Mouse (Mus musculus): ENCODE results near the gene Tmem35b. TPM values are rescaled to one million over a fixed set of nuclear protein-coding genes. Genes with fewer than 3 reads are reported as not detected.

Tmem35b gene
- polyA plus RNA-seq, 1 experiment from 2014 or later = 17.4 TPM

DNA sequence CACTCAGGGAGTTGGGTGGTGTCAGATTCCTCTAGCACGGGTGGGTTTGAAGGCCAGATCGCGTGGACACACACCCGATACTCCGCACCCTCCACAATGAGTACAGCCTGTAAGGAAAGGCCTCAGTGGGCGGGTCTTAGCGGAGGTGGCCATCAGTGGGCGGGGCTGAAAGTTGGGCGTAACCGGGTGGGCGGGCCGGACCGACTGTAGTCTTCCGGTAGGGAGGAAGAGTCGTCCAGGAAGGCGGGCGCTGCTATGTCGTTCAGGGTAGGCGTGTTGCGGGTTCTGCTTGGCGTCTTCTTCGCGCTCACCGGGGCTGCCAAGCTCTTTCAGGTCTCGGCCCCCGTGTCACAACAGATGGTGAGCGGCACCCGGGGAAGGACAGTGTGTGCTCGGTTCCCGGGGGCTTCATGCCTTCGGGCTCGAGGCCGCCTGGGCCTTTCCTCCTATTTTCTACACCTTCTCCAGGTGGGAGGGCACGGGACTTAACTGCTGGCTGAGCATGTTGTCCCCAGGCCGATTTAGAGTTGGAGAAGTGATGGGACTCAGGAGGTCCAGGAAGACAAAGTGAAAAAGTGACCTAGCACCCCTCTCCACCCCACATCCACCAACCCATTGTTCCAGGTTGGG, 2.5 kb downstream of the Tmem35b start:
- ATAC-seq (ENCODE audit: low FRiP score, low read depth) = peak; percentile 97
- Histone ChIP-seq H3K9ac (peak overlapping the region; percentile 72), H3K4me2 (peak overlapping the region; percentile 78), H3K4me3 (peak overlapping the region; percentile 72), H3K27me3 (no peaks in the 10 kb centered on the region), H3K9me3 (no peaks in the 10 kb centered on the region), H3K36me3 (peaks cover 17% of the 10 kb centered on the region), H3K4me1 (replicated peaks) (peaks cover 16% of the 10 kb centered on the region), H3K27ac (replicated peaks) (peak overlapping the region; percentile 61)
- WGBS = 1% methylated on average over 35 of the region's 35 CpGs

DNA sequence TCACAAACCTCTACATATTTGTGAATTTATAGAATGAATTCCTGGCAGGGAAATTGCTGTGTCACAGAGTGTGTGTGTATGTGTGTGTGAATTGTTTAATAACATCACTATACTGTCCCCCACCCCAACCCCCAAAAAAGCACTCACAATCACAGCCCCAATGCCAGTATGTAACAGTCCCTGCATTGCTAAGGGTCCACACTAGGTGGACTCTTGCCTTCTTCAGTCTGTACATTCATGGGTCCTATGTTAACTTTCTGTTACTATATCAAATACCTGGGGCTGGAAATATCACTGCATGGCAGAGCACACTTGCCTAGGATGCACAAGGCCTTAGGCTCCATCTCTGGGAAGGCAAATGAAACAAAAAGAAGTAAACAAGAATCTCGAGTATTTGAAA, 11.2 kb downstream of the Tmem35b start:
- Histone ChIP-seq H3K4me2 (no peak overlapping the region), H3K9ac (no peak overlapping the region), H3K4me1 (replicated peaks) (no peaks in the 10 kb centered on the region), H3K27ac (replicated peaks) (no peak overlapping the region), H3K36me3 (no peaks in the 10 kb centered on the region), H3K9me3 (no peaks in the 10 kb centered on the region), H3K27me3 (peaks cover 2% of the 10 kb centered on the region; the same call in 1 of the 2 replicates), H3K4me3 (no peak overlapping the region)
- WGBS = 51% methylated on average over 1 of the region's 1 CpGs
- ATAC-seq (ENCODE audit: low FRiP score, low read depth) = no peak

DNA sequence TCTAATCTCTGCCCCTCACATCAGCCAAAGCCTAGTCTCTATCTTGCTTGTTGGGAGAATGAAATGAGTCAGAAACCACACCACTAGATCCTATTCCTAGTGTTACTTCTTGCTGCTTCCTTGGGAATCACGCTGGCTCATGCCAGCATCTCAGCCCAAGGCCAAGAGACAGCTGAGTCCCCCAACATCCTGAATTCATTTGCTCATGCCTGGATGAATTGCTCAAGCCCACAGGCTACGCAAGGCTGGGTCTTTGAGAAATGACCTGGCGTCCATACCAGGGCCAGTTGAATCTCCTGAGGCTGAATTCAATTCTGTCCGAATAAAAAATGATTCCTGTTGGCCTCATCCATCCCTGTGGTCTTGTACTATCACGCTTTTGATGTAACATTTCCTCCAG, 14.1 kb downstream of the Tmem35b start:
- 69% methylated on average over 5 of the region's 5 CpGs for WGBS
- ATAC-seq (ENCODE audit: low FRiP score, low read depth) = no peak
- H3K27me3 ChIP-seq = peaks cover 2% of the 10 kb centered on the region; the same call in 1 of the 2 replicates
- H3K36me3 ChIP-seq = no peaks in the 10 kb centered on the region
- no peaks in the 10 kb centered on the region for H3K9me3 ChIP-seq
- no peaks in the 10 kb centered on the region for H3K4me1 ChIP-seq (replicated peaks)
- H3K4me2 ChIP-seq = no peak overlapping the region
- no peak overlapping the region for H3K27ac ChIP-seq (replicated peaks)
- no peak overlapping the region for H3K9ac ChIP-seq
- no peak overlapping the region for H3K4me3 ChIP-seq

DNA sequence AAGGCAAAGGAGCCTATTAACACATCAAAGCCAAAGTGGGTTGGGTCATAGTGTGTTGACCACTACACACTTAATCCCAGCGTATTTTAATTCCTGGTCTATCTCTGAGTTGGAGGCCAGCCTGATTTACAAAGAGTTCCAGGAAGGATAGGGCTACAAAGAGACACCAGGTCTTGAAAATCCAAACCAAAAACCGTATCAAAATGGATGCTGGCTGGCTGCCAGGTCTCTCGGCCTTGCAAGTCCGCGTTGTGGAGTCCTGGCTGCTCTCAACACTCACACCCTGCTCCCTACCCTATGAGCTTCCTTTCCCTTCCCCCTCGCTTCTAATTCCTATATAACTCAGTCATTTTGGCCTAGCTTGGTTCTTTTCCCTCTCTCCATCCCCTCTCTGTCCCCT, 15.0 kb downstream of the Tmem35b start:
- Histone ChIP-seq H3K27ac (replicated peaks) (no peak overlapping the region), H3K9me3 (no peaks in the 10 kb centered on the region), H3K27me3 (peaks cover 1% of the 10 kb centered on the region; the same call in 1 of the 2 replicates), H3K4me3 (no peak overlapping the region), H3K4me1 (replicated peaks) (no peaks in the 10 kb centered on the region), H3K36me3 (no peaks in the 10 kb centered on the region), H3K4me2 (no peak overlapping the region), H3K9ac (no peak overlapping the region)
- 39% methylated on average over 6 of the region's 6 CpGs for WGBS
- no peak for ATAC-seq (ENCODE audit: low FRiP score, low read depth)

DNA sequence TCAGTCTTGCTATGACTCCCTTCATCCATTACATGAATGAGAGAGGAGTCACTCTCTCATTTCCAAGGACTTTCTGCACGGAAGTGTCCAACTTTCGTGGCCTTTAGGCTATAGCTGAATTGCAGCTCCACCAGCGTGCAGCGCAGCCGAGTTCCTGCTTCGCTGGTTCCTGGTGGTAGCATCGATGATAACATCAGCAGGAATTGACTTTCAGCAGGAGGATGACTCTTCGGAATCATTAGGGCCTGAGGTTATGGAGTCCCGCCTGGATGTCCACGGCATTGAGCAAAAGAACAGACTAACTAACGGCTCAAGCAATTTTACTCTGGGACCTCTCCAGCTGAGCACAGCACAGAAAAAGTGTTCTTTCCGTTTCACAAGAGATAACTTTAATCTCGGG, 26.5 kb downstream of the Tmem35b start:
- no peaks in the 10 kb centered on the region for H3K36me3 ChIP-seq
- 81% methylated on average over 13 of the region's 13 CpGs for WGBS
- H3K27me3 ChIP-seq = no peaks in the 10 kb centered on the region
- no peaks in the 10 kb centered on the region for H3K4me1 ChIP-seq (replicated peaks)
- ATAC-seq (ENCODE audit: low FRiP score, low read depth) = no peak
- no peak overlapping the region for H3K9ac ChIP-seq
- H3K4me2 ChIP-seq = no peak overlapping the region
- no peak overlapping the region for H3K27ac ChIP-seq (replicated peaks)
- H3K4me3 ChIP-seq = no peak overlapping the region
- H3K9me3 ChIP-seq = no peaks in the 10 kb centered on the region

DNA sequence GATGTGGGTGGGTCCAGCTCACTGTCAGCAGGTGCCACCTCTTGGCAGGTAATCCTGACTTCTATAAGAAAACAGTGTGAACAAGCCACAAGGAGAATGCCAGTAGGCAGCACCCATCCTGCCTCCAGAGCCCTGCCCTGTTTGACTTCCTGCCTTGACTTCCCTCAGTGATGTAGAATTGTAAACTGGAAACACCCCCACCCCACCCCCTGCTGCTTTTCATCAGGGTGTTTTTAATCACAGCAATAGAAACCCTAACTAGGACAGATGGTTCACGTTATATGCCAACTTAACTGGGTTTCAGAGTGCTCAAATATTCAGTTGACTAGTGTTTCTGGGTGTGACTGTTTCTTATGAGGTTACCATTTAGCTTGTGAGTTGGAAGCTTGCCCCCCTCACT, 29.9 kb downstream of the Tmem35b start:
- no peak for ATAC-seq (ENCODE audit: low FRiP score, low read depth)
- H3K27ac ChIP-seq (replicated peaks) = no peak overlapping the region
- H3K4me1 ChIP-seq (replicated peaks) = no peaks in the 10 kb centered on the region
- no peaks in the 10 kb centered on the region for H3K36me3 ChIP-seq
- no peak overlapping the region for H3K9ac ChIP-seq
- H3K4me3 ChIP-seq = no peak overlapping the region
- 47% methylated on average over 1 of the region's 1 CpGs for WGBS
- H3K27me3 ChIP-seq = no peaks in the 10 kb centered on the region
- no peak overlapping the region for H3K4me2 ChIP-seq
- H3K9me3 ChIP-seq = no peaks in the 10 kb centered on the region

DNA sequence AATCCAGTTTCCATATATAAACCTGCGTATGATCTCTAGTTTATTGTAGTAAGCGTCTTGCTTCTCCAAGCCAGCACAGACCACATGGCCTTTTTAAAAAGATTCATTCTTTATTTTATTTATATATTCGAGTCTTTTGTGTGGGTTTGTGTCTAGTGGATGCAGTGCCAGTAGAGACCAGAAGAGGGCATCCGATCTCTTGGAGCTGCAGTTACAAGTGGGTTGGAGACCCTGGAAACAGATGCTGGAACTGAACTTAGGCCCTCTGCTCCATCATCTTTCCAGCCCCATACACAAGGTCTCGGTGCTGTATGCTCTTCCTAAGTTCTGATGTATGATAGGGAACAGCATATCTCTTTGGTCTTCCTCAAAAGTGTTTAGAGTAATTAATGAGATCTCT, 32.3 kb downstream of the Tmem35b start:
- no peak overlapping the region for H3K9ac ChIP-seq
- H3K4me1 ChIP-seq (replicated peaks) = no peaks in the 10 kb centered on the region
- no peaks in the 10 kb centered on the region for H3K36me3 ChIP-seq
- no peak overlapping the region for H3K27ac ChIP-seq (replicated peaks)
- no peaks in the 10 kb centered on the region for H3K9me3 ChIP-seq
- no peak overlapping the region for H3K4me3 ChIP-seq
- 57% methylated on average over 5 of the region's 5 CpGs for WGBS
- ATAC-seq (ENCODE audit: low FRiP score, low read depth) = no peak
- no peak overlapping the region for H3K4me2 ChIP-seq
- H3K27me3 ChIP-seq = no peaks in the 10 kb centered on the region

DNA sequence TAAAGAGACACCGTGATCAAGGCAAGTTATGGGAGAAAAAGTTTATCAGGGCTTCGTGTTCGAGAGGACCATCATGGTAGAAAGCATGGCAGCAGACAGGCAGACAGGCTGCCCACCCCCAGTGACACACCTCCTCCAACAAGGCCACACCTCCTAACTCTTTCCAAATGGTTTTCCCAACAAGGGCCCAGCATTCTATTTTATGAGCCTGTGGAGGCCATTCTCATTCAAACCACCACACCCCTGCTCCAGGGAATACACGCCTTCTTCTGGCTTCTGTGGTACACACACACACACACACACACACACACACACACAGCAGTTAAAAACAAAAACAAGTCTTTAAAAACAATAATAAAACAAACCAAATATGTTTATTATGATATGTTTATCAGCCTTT, 34.3 kb downstream of the Tmem35b start:
- 91% methylated on average over 4 of the region's 4 CpGs for WGBS
- no peak for ATAC-seq (ENCODE audit: low FRiP score, low read depth)
- no peaks in the 10 kb centered on the region for H3K9me3 ChIP-seq
- H3K27ac ChIP-seq (replicated peaks) = no peak overlapping the region
- no peak overlapping the region for H3K9ac ChIP-seq
- no peaks in the 10 kb centered on the region for H3K27me3 ChIP-seq
- H3K4me1 ChIP-seq (replicated peaks) = no peaks in the 10 kb centered on the region
- H3K4me3 ChIP-seq = no peak overlapping the region
- H3K36me3 ChIP-seq = no peaks in the 10 kb centered on the region
- no peak overlapping the region for H3K4me2 ChIP-seq

DNA sequence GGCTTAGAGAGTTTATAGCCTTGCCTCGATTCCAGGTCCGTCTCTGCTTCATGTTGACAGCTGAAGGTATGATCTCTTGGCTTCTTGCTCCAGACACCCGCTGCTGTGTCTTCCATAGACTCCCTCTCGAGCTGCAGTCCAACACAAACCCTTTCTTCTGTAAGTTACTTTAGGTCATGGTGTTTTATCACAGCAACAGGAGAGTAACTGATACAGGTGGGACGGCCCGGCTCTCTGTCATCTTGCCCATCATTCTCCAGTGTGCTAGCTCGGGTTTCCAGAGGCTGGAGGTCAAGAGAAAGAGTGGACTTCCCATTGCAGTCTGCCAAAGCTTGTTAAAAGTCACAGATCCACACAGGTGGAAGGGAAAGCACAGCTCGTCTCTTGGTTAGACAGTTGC, 40.4 kb downstream of the Tmem35b start:
- WGBS = 73% methylated on average over 8 of the region's 8 CpGs
- ATAC-seq (ENCODE audit: low FRiP score, low read depth) = no peak
- H3K4me2 ChIP-seq = no peak overlapping the region

DNA sequence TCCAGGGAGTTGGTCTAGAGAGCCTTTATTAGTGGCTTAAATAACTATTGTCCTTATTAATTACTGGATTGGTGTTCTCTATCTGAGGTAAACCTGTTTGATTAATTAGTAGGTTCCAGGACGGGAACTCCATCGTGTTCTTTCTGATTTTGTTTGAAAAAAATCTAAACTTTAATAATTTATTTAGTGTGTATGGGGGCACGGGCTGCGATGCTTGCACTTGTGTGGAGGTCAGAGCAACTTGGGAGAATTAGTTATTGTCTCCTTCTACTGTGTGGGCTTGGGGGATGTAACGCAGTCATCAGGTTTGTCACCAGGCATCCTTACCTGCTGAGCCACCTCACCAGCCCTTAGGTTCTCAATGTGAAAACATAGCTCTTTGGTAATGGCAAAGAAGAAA, 43.6 kb downstream of the Tmem35b start:
- Histone ChIP-seq H3K4me3 (no peak overlapping the region), H3K9me3 (no peaks in the 10 kb centered on the region), H3K36me3 (no peaks in the 10 kb centered on the region), H3K27ac (replicated peaks) (no peak overlapping the region), H3K9ac (no peak overlapping the region), H3K4me2 (no peak overlapping the region), H3K27me3 (no peaks in the 10 kb centered on the region), H3K4me1 (replicated peaks) (peaks cover 40% of the 10 kb centered on the region)
- ATAC-seq (ENCODE audit: low FRiP score, low read depth) = no peak
- WGBS = 79% methylated on average over 5 of the region's 5 CpGs

More for the DNA sequence above, 40.4 kb downstream of the Tmem35b start:
- Histone ChIP-seq H3K27ac (replicated peaks) (no peak overlapping the region), H3K9me3 (no peaks in the 10 kb centered on the region), H3K36me3 (no peaks in the 10 kb centered on the region), H3K4me3 (no peak overlapping the region), H3K4me1 (replicated peaks) (peaks cover 15% of the 10 kb centered on the region; the same call in 1 of the 2 replicates), H3K9ac (no peak overlapping the region), H3K27me3 (no peaks in the 10 kb centered on the region)

DNA sequence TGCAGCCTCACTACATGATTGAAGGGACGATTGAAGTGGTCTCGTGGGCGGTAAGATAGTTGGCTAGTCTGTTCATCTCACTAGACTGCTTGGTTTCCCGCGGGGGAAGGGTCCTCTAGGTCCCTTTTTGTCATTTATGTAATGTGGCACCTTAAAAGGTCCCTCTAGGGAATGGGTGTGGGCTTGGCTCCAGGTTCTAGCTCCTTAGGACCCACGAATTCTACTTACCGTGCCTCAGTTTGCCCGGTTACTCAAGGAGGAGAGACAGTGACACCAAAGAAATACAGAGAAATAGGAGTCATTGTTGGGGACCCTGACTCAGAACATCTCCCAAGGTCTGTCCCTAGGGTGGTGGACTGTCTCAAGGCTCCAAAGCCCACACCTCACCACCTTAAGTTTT, 44.2 kb downstream of the Tmem35b start:
- Histone ChIP-seq H3K9me3 (no peaks in the 10 kb centered on the region), H3K4me2 (peak overlapping the region; percentile 88), H3K36me3 (no peaks in the 10 kb centered on the region), H3K27me3 (no peaks in the 10 kb centered on the region), H3K27ac (replicated peaks) (peak overlapping the region; percentile 86), H3K4me3 (peak overlapping the region; percentile 83), H3K9ac (peak overlapping the region; percentile 94; the same call in 1 of the 2 replicates), H3K4me1 (replicated peaks) (peaks cover 47% of the 10 kb centered on the region)
- WGBS = 11% methylated on average over 8 of the region's 8 CpGs
- ATAC-seq (ENCODE audit: low FRiP score, low read depth) = peak; percentile 0; the same call in 1 of the 2 replicates

DNA sequence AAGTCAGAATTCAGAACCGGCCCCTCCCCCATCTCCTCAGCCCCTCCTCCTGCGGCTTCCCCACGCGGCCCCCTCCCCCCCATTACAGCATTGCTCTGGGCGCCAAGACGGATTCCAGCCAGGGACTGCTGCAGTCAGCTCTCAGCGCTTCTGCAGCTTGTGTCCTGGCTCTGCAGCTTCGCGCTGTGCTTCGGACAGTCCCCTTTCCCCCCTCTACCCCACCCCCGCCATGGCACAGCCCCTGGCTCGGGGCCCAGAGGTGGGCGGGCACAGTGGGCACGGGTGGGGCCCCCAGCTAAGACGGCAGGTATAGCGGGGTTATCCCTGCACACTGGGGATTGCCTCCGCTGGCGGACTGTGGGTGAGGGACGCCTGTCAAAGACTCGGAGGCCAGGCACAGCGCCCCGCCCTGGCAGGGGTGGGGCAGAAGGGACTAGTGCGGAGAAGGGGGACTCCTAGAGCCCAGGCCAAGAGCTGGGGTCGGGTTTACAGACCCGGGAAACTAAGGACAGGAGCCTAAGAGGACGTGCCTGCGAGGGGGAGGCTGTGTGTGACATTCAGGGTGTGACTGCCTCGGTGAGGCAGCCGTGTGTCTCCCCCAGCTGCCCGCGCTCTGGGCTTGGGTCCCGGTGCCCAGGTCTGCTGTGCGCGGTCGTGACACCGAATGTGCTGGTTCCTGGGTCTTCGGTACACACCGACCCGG, 44.9 kb downstream of the Tmem35b start:
- Histone ChIP-seq H3K36me3 (no peaks in the 10 kb centered on the region), H3K27ac (replicated peaks) (peak overlapping the region; percentile 86), H3K4me2 (peak overlapping the region; percentile 88), H3K4me3 (peak overlapping the region; percentile 83), H3K9me3 (no peaks in the 10 kb centered on the region), H3K4me1 (replicated peaks) (peaks cover 53% of the 10 kb centered on the region), H3K9ac (peak overlapping the region; percentile 94), H3K27me3 (no peaks in the 10 kb centered on the region)
- WGBS = under 1% methylated on average over 39 of the region's 39 CpGs
- ATAC-seq (ENCODE audit: low FRiP score, low read depth) = peak; percentile 86

Measured in hindbrain, embryonic 15.5 days (tissue).